Mouse (Mus musculus): ENCODE data around the gene Mylk3. TPM values are rescaled to one million over a fixed set of nuclear protein-coding genes. Genes with fewer than 3 reads are reported as not detected.

The Mylk3 gene
- polyA plus RNA-seq, 1 experiment from 2014 or later: 0.37 TPM

- Histone ChIP-seq H3K9me3 (ENCODE audit: control insufficient read depth, low read length) (no peaks in the 10 kb centered on the region), H3K27ac (ENCODE audit: low read depth, low read length) (no peak overlapping the region), H3K4me2 (ENCODE audit: low read depth, low read length) (no peak overlapping the region), H3K4me1 (ENCODE audit: control insufficient read depth, insufficient read depth, low read length) (peaks cover 23% of the 10 kb centered on the region), H3K4me3 (ENCODE audit: low read depth, low read length) (no peak overlapping the region), H3K27me3 (ENCODE audit: control insufficient read depth, insufficient read depth, low read length) (no peaks in the 10 kb centered on the region), H3K36me3 (ENCODE audit: control insufficient read depth, insufficient read depth, low read length) (no peaks in the 10 kb centered on the region), H3K9ac (replicated peaks; ENCODE audit: low read depth, low read length) (no peak overlapping the region)
- 78% methylated on average over 4 of the region's 4 CpGs for WGBS
- no peak for ATAC-seq (ENCODE audit: low read depth)
Observed at GRCm38 (mm10) chr8:85427026-85427425, 40.9 kb upstream of the Mylk3 start.

- ATAC-seq (ENCODE audit: low read depth): no peak
- WGBS: 89% methylated on average over 1 of the region's 1 CpGs
- Histone ChIP-seq H3K27ac (ENCODE audit: low read depth, low read length) (no peak overlapping the region), H3K4me3 (ENCODE audit: low read depth, low read length) (no peak overlapping the region), H3K4me1 (ENCODE audit: control insufficient read depth, insufficient read depth, low read length) (0 out of 2 replicates have a peak, but pooled peaks cover 2% of the 10 kb centered on the region), H3K27me3 (ENCODE audit: control insufficient read depth, insufficient read depth, low read length) (no peaks in the 10 kb centered on the region), H3K4me2 (ENCODE audit: low read depth, low read length) (no peak overlapping the region), H3K9me3 (ENCODE audit: control insufficient read depth, low read length) (no peaks in the 10 kb centered on the region), H3K36me3 (ENCODE audit: control insufficient read depth, insufficient read depth, low read length) (no peaks in the 10 kb centered on the region), H3K9ac (replicated peaks; ENCODE audit: low read depth, low read length) (no peak overlapping the region)
Observed at GRCm38 (mm10) chr8:85421329-85421728, 35.2 kb upstream of the Mylk3 start.

GRCm38 (mm10) chr8:85408526-85408925, 22.4 kb upstream of the Mylk3 start:
- H3K9me3 ChIP-seq (ENCODE audit: control insufficient read depth, low read length): no peaks in the 10 kb centered on the region
- H3K4me2 ChIP-seq (ENCODE audit: low read depth, low read length): no peak overlapping the region
- H3K27me3 ChIP-seq (ENCODE audit: control insufficient read depth, insufficient read depth, low read length): no peaks in the 10 kb centered on the region
- no peak overlapping the region for H3K27ac ChIP-seq (ENCODE audit: low read depth, low read length)
- no peaks in the 10 kb centered on the region for H3K4me1 ChIP-seq (ENCODE audit: control insufficient read depth, insufficient read depth, low read length)
- no peak for ATAC-seq (ENCODE audit: low read depth)
- H3K9ac ChIP-seq (replicated peaks; ENCODE audit: low read depth, low read length): no peak overlapping the region
- no peaks in the 10 kb centered on the region for H3K36me3 ChIP-seq (ENCODE audit: control insufficient read depth, insufficient read depth, low read length)
- H3K4me3 ChIP-seq (ENCODE audit: low read depth, low read length): no peak overlapping the region
- WGBS: 76% methylated on average over 3 of the region's 3 CpGs

GRCm38 (mm10) chr8:85408053-85408505, 21.9 kb upstream of the Mylk3 start:
- H3K27me3 ChIP-seq (ENCODE audit: control insufficient read depth, insufficient read depth, low read length): no peaks in the 10 kb centered on the region
- no peak for ATAC-seq (ENCODE audit: low read depth)
- H3K4me2 ChIP-seq (ENCODE audit: low read depth, low read length): no peak overlapping the region
- no peaks in the 10 kb centered on the region for H3K4me1 ChIP-seq (ENCODE audit: control insufficient read depth, insufficient read depth, low read length)
- H3K27ac ChIP-seq (ENCODE audit: low read depth, low read length): no peak overlapping the region
- H3K4me3 ChIP-seq (ENCODE audit: low read depth, low read length): no peak overlapping the region
- no peak overlapping the region for H3K9ac ChIP-seq (replicated peaks; ENCODE audit: low read depth, low read length)
- H3K9me3 ChIP-seq (ENCODE audit: control insufficient read depth, low read length): no peaks in the 10 kb centered on the region
- 79% methylated on average over 7 of the region's 7 CpGs for WGBS
- no peaks in the 10 kb centered on the region for H3K36me3 ChIP-seq (ENCODE audit: control insufficient read depth, insufficient read depth, low read length)

- Histone ChIP-seq H3K4me2 (ENCODE audit: low read depth, low read length) (no peak overlapping the region), H3K9me3 (ENCODE audit: control insufficient read depth, low read length) (no peaks in the 10 kb centered on the region), H3K36me3 (ENCODE audit: control insufficient read depth, insufficient read depth, low read length) (no peaks in the 10 kb centered on the region), H3K4me1 (ENCODE audit: control insufficient read depth, insufficient read depth, low read length) (no peaks in the 10 kb centered on the region), H3K27ac (ENCODE audit: low read depth, low read length) (no peak overlapping the region), H3K4me3 (ENCODE audit: low read depth, low read length) (no peak overlapping the region), H3K27me3 (ENCODE audit: control insufficient read depth, insufficient read depth, low read length) (no peaks in the 10 kb centered on the region), H3K9ac (replicated peaks; ENCODE audit: low read depth, low read length) (no peak overlapping the region)
- WGBS: 53% methylated on average over 10 of the region's 10 CpGs
- ATAC-seq (ENCODE audit: low read depth): no peak
Observed at GRCm38 (mm10) chr8:85405961-85406360, 19.8 kb upstream of the Mylk3 start.

DNA sequence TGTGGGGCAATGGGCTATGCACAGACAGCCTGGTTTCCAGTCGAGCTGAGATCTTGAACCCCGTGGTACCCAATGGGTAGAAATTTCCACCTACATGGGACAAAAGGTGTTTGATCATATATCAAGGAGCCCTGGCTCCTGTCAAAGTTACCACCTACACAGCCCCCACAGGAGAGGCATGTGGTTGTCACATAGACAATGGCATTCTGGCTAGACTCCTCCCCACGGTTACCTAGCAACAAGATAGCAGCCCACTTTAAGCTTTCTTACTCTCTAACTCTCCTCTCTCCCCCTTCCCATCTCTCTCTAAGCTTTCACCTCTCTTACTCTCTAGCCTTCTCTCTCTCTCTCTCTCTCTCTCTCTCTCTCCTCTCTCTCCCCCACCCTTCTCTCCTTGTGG, 19.3 kb upstream of the Mylk3 start:
- no peak overlapping the region for H3K4me2 ChIP-seq (ENCODE audit: low read depth, low read length)
- 32% methylated on average over 3 of the region's 3 CpGs for WGBS
- H3K9ac ChIP-seq (replicated peaks; ENCODE audit: low read depth, low read length): no peak overlapping the region
- no peaks in the 10 kb centered on the region for H3K27me3 ChIP-seq (ENCODE audit: control insufficient read depth, insufficient read depth, low read length)
- no peaks in the 10 kb centered on the region for H3K4me1 ChIP-seq (ENCODE audit: control insufficient read depth, insufficient read depth, low read length)
- H3K27ac ChIP-seq (ENCODE audit: low read depth, low read length): no peak overlapping the region
- no peaks in the 10 kb centered on the region for H3K9me3 ChIP-seq (ENCODE audit: control insufficient read depth, low read length)
- no peak overlapping the region for H3K4me3 ChIP-seq (ENCODE audit: low read depth, low read length)
- H3K36me3 ChIP-seq (ENCODE audit: control insufficient read depth, insufficient read depth, low read length): no peaks in the 10 kb centered on the region
- no peak for ATAC-seq (ENCODE audit: low read depth)

GRCm38 (mm10) chr8:85398548-85398947, 12.4 kb upstream of the Mylk3 start:
- ATAC-seq (ENCODE audit: low read depth): no peak
- Histone ChIP-seq H3K4me1 (ENCODE audit: control insufficient read depth, insufficient read depth, low read length) (no peaks in the 10 kb centered on the region), H3K27me3 (ENCODE audit: control insufficient read depth, insufficient read depth, low read length) (no peaks in the 10 kb centered on the region), H3K9ac (replicated peaks; ENCODE audit: low read depth, low read length) (no peak overlapping the region), H3K4me3 (ENCODE audit: low read depth, low read length) (no peak overlapping the region), H3K27ac (ENCODE audit: low read depth, low read length) (no peak overlapping the region), H3K9me3 (ENCODE audit: control insufficient read depth, low read length) (no peaks in the 10 kb centered on the region), H3K36me3 (ENCODE audit: control insufficient read depth, insufficient read depth, low read length) (no peaks in the 10 kb centered on the region), H3K4me2 (ENCODE audit: low read depth, low read length) (no peak overlapping the region)
- WGBS: 92% methylated on average over 4 of the region's 4 CpGs

GRCm38 (mm10) chr8:85397508-85397907, 11.4 kb upstream of the Mylk3 start:
- no peaks in the 10 kb centered on the region for H3K27me3 ChIP-seq (ENCODE audit: control insufficient read depth, insufficient read depth, low read length)
- no peak overlapping the region for H3K9ac ChIP-seq (replicated peaks; ENCODE audit: low read depth, low read length)
- no peak overlapping the region for H3K4me2 ChIP-seq (ENCODE audit: low read depth, low read length)
- H3K36me3 ChIP-seq (ENCODE audit: control insufficient read depth, insufficient read depth, low read length): no peaks in the 10 kb centered on the region
- no peaks in the 10 kb centered on the region for H3K9me3 ChIP-seq (ENCODE audit: control insufficient read depth, low read length)
- no peak overlapping the region for H3K4me3 ChIP-seq (ENCODE audit: low read depth, low read length)
- H3K27ac ChIP-seq (ENCODE audit: low read depth, low read length): no peak overlapping the region
- ATAC-seq (ENCODE audit: low read depth): no peak
- no peaks in the 10 kb centered on the region for H3K4me1 ChIP-seq (ENCODE audit: control insufficient read depth, insufficient read depth, low read length)
- WGBS: 55% methylated on average over 5 of the region's 5 CpGs

- H3K4me3 ChIP-seq (ENCODE audit: low read depth, low read length): no peak overlapping the region
- H3K9ac ChIP-seq (replicated peaks; ENCODE audit: low read depth, low read length): no peak overlapping the region
- H3K9me3 ChIP-seq (ENCODE audit: control insufficient read depth, low read length): no peaks in the 10 kb centered on the region
- 92% methylated on average over 5 of the region's 5 CpGs for WGBS
- no peak overlapping the region for H3K27ac ChIP-seq (ENCODE audit: low read depth, low read length)
- H3K4me1 ChIP-seq (ENCODE audit: control insufficient read depth, insufficient read depth, low read length): no peaks in the 10 kb centered on the region
- no peaks in the 10 kb centered on the region for H3K36me3 ChIP-seq (ENCODE audit: control insufficient read depth, insufficient read depth, low read length)
- H3K27me3 ChIP-seq (ENCODE audit: control insufficient read depth, insufficient read depth, low read length): no peaks in the 10 kb centered on the region
- no peak overlapping the region for H3K4me2 ChIP-seq (ENCODE audit: low read depth, low read length)
- ATAC-seq (ENCODE audit: low read depth): no peak
Observed at GRCm38 (mm10) chr8:85396432-85397079, 10.4 kb upstream of the Mylk3 start.
